Mouse (Mus musculus): ENCODE data around the gene Gm28042. TPM values are rescaled to one million over a fixed set of nuclear protein-coding genes. Genes with fewer than 3 reads are reported as not detected.

Gene Gm28042
- total RNA-seq, 1 experiment, result 2.9 TPM

DNA sequence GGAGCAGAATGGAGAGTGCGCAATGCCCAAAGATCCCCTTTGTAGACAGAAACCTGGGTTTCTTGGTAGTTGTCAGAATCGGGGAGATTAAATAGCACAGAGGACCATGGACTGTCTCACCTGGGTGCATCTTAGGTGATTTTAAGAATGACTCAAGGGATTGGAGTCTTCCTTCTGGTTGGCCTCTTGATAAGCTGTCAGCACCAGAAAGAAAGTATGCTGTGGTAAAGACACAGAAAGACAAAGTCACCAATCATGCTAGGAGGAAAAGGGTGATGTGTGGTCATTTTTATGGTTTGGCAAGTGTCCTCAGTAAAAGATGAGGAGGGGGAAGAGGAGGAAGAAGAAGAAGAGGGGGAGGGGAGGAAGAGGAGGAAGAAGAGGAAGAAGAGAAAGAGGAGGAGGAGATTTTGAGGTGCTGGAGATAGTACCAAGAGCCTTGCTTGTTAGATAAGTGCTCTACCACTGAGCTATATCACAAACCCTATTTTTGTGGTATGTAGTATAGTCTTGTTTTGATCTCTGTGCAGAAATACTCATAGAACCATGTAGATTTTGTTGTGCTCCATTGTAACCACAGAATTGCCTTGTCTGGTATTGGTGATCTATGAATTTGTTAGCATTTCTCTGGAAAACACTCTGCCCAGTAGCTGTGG, 13.3 kb upstream of the Gm28042 start:
- Histone ChIP-seq H3K9ac (ENCODE audit: insufficient read depth, low read depth, low read length, poor library complexity, severe bottlenecking) (no peak overlapping the region), H3K27ac (ENCODE audit: insufficient read depth, low read depth, low read length, poor library complexity, severe bottlenecking) (no peak overlapping the region), H3K4me3 (ENCODE audit: insufficient read depth in 1 of 2, low read depth in 1 of 2, low read length in 2 of 2, poor library complexity in 1 of 2, severe bottlenecking in 1 of 2) (no peak overlapping the region), H3K36me3 (ENCODE audit: control insufficient read depth, insufficient read depth, low read length, poor library complexity, severe bottlenecking) (no peaks in the 10 kb centered on the region), H3K9me3 (ENCODE audit: control insufficient read depth, insufficient read depth, low read depth, low read length) (no peaks in the 10 kb centered on the region), H3K4me1 (ENCODE audit: control insufficient read depth in 2 of 2, insufficient read depth in 2 of 2, low read length in 2 of 2, poor library complexity in 1 of 2) (no peaks in the 10 kb centered on the region)
- DNase-seq (ENCODE audit: low read depth, low spot score), result no peak
- in situ Hi-C loops (cut with MboI; ENCODE audit: low sequenced_read_pairs in 2 of 2, unreplicated experiment in 2 of 2), result no loop called here
- no peak for TF ChIP-seq MAFK (IDR thresholded peaks at IDR 0.05; ENCODE audit: insufficient read depth, low read depth, low read length)
- TF ChIP-seq ZC3H11A (IDR thresholded peaks at IDR 0.05; ENCODE audit: borderline replicate concordance, low read depth, low read length), result no peak
- TF ChIP-seq ZNF384 (IDR thresholded peaks at IDR 0.05; ENCODE audit: low read depth, low read length), result no peak
- TF ChIP-seq CHD2 (IDR thresholded peaks at IDR 0.05; ENCODE audit: low read depth, low read length), result no peak
- TF ChIP-seq HCFC1 (IDR thresholded peaks at IDR 0.05; ENCODE audit: borderline replicate concordance, insufficient read depth, low read length), result no peak

DNA sequence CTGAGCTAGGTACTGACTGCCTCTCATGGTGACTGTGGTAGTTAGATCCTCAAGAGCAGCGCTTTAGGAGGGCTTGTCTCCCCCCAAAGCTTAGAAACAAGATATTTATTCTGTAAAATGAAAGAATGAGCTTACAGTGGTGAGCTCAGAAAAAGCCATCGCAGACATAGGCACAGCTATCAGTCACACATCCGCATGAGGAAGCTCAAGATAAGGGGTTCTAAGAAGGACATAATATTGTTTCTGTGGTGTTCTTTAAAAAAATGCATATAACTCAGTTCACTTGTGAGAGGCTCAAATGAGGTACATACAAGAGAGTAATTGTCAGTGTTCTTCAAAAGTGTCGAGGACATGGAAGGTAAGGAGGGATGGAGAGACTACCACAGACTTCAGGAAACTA, 11.4 kb upstream of the Gm28042 start:
- no peaks in the 10 kb centered on the region; the same call in 1 of the 2 replicates for H3K36me3 ChIP-seq (ENCODE audit: control insufficient read depth, insufficient read depth, low read length, poor library complexity, severe bottlenecking)
- DNase-seq (ENCODE audit: low read depth, low spot score), result no peak
- no peak overlapping the region for H3K4me3 ChIP-seq (ENCODE audit: insufficient read depth in 1 of 2, low read depth in 1 of 2, low read length in 2 of 2, poor library complexity in 1 of 2, severe bottlenecking in 1 of 2)
- no peak overlapping the region for H3K27ac ChIP-seq (ENCODE audit: insufficient read depth, low read depth, low read length, poor library complexity, severe bottlenecking)
- no peaks in the 10 kb centered on the region for H3K9me3 ChIP-seq (ENCODE audit: control insufficient read depth, insufficient read depth, low read depth, low read length)
- no peaks in the 10 kb centered on the region for H3K4me1 ChIP-seq (ENCODE audit: control insufficient read depth in 2 of 2, insufficient read depth in 2 of 2, low read length in 2 of 2, poor library complexity in 1 of 2)
- TF ChIP-seq ZC3H11A (IDR thresholded peaks at IDR 0.05; ENCODE audit: borderline replicate concordance, low read depth, low read length) (no peak), CHD2 (IDR thresholded peaks at IDR 0.05; ENCODE audit: low read depth, low read length) (no peak), HCFC1 (IDR thresholded peaks at IDR 0.05; ENCODE audit: borderline replicate concordance, insufficient read depth, low read length) (no peak), ZNF384 (IDR thresholded peaks at IDR 0.05; ENCODE audit: low read depth, low read length) (no peak), MAFK (IDR thresholded peaks at IDR 0.05; ENCODE audit: insufficient read depth, low read depth, low read length) (no peak)
- in situ Hi-C loops (cut with MboI; ENCODE audit: low sequenced_read_pairs in 2 of 2, unreplicated experiment in 2 of 2), result no loop called here
- H3K9ac ChIP-seq (ENCODE audit: insufficient read depth, low read depth, low read length, poor library complexity, severe bottlenecking), result no peak overlapping the region

DNA sequence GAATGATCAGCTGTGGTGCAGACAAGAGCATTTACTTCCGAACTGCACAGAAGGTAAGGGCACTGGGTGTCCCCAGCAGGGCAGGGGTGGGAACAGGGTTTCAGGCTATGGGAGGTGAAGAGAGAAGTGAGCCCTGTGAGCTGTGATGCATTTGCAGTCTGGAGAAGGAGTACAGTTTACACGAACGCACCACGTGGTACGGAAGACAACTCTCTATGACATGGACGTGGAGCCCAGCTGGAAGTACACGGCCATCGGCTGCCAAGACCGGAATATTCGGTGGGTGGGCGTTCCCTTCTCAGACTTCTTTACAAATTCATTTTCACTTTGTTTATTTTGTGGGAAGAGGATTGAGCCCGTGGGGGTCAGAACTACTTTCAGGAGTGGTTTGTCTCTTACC, 9.7 kb upstream of the Gm28042 start:
- TF ChIP-seq ZC3H11A (IDR thresholded peaks at IDR 0.05; ENCODE audit: borderline replicate concordance, low read depth, low read length) (no peak), MAFK (IDR thresholded peaks at IDR 0.05; ENCODE audit: insufficient read depth, low read depth, low read length) (no peak), HCFC1 (IDR thresholded peaks at IDR 0.05; ENCODE audit: borderline replicate concordance, insufficient read depth, low read length) (no peak), CHD2 (IDR thresholded peaks at IDR 0.05; ENCODE audit: low read depth, low read length) (no peak), ZNF384 (IDR thresholded peaks at IDR 0.05; ENCODE audit: low read depth, low read length) (no peak)

DNA sequence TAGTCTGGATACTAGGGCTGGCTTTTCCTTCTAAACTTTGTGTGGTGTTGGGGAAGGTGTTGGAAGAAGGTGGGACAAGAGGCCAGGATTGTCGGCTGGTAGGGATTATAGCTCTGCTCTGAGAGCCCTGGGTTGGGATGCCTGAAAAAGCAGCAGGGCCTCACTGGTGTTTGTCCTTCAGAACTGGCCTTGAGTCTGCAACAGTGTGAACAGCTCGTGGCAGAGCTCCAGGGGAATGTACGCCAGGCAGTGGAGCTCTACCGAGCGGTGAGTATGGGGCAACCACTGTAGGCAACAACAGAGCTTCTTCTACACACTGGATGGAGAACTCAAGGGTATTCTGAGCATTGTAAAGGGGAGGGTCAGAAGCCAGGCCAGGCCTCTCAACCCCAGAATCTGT, 3.0 kb upstream of the Gm28042 start:
- no peak for TF ChIP-seq ZNF384 (IDR thresholded peaks at IDR 0.05; ENCODE audit: low read depth, low read length)
- TF ChIP-seq MAFK (IDR thresholded peaks at IDR 0.05; ENCODE audit: insufficient read depth, low read depth, low read length), result no peak
- no peak for TF ChIP-seq CHD2 (IDR thresholded peaks at IDR 0.05; ENCODE audit: low read depth, low read length)
- TF ChIP-seq HCFC1 (IDR thresholded peaks at IDR 0.05; ENCODE audit: borderline replicate concordance, insufficient read depth, low read length), result no peak
- no peak for TF ChIP-seq ZC3H11A (IDR thresholded peaks at IDR 0.05; ENCODE audit: borderline replicate concordance, low read depth, low read length)
- in situ Hi-C loops (cut with MboI; ENCODE audit: low sequenced_read_pairs in 2 of 2, unreplicated experiment in 2 of 2), result no loop called here
- no peak for DNase-seq (ENCODE audit: low read depth, low spot score)
- no peak overlapping the region for H3K4me3 ChIP-seq (ENCODE audit: insufficient read depth in 1 of 2, low read depth in 1 of 2, low read length in 2 of 2, poor library complexity in 1 of 2, severe bottlenecking in 1 of 2)
- H3K4me1 ChIP-seq (ENCODE audit: control insufficient read depth in 2 of 2, insufficient read depth in 2 of 2, low read length in 2 of 2, poor library complexity in 1 of 2), result peaks cover 0 to 4% of the 10 kb centered on the region in 2 experiments; a peak in 2 of 4 replicates
- H3K9me3 ChIP-seq (ENCODE audit: control insufficient read depth, insufficient read depth, low read depth, low read length), result no peaks in the 10 kb centered on the region
- H3K9ac ChIP-seq (ENCODE audit: insufficient read depth, low read depth, low read length, poor library complexity, severe bottlenecking), result no peak overlapping the region
- H3K36me3 ChIP-seq (ENCODE audit: control insufficient read depth, insufficient read depth, low read length, poor library complexity, severe bottlenecking), result peaks cover 11% of the 10 kb centered on the region; the same call in 1 of the 2 replicates
- H3K27ac ChIP-seq (ENCODE audit: insufficient read depth, low read depth, low read length, poor library complexity, severe bottlenecking), result no peak overlapping the region

More for the DNA sequence above, 9.7 kb upstream of the Gm28042 start:
- no peak overlapping the region for H3K27ac ChIP-seq (ENCODE audit: insufficient read depth, low read depth, low read length, poor library complexity, severe bottlenecking)
- no peaks in the 10 kb centered on the region for H3K4me1 ChIP-seq (ENCODE audit: control insufficient read depth in 2 of 2, insufficient read depth in 2 of 2, low read length in 2 of 2, poor library complexity in 1 of 2)
- peaks cover 3% of the 10 kb centered on the region; the same call in 1 of the 2 replicates for H3K36me3 ChIP-seq (ENCODE audit: control insufficient read depth, insufficient read depth, low read length, poor library complexity, severe bottlenecking)
- no peak overlapping the region for H3K4me3 ChIP-seq (ENCODE audit: insufficient read depth in 1 of 2, low read depth in 1 of 2, low read length in 2 of 2, poor library complexity in 1 of 2, severe bottlenecking in 1 of 2)
- no peak for DNase-seq (ENCODE audit: low read depth, low spot score)
- H3K9me3 ChIP-seq (ENCODE audit: control insufficient read depth, insufficient read depth, low read depth, low read length), result no peaks in the 10 kb centered on the region
- in situ Hi-C loops (cut with MboI; ENCODE audit: low sequenced_read_pairs in 2 of 2, unreplicated experiment in 2 of 2), result no loop called here
- no peak overlapping the region for H3K9ac ChIP-seq (ENCODE audit: insufficient read depth, low read depth, low read length, poor library complexity, severe bottlenecking)

Data from ES-E14 (cell line).